Mouse (Mus musculus) hematopoietic stem cell, adult 5-6 weeks (primary cell): Measurements from ENCODE around the gene Taf12. TPM values are rescaled to one million over a fixed set of nuclear protein-coding genes. Genes with fewer than 3 reads are reported as not detected.

Experiments
- ATAC-seq, 2 experiments: fragments of 125-278 bp in 1 of 2; replicated peaks in 1 of 2; 2 replicates each; pipeline ENCODE4 v1.8.0; 2016 to 2017; ENCODE audit warnings: inconsistent platforms in 2 of 2, mild to moderate bottlenecking in 2 of 2, moderate number of reproducible peaks in 2 of 2, low read depth in 1 of 2, moderate TSS enrichment in 1 of 2; ENCODE audit not compliant: low FRiP score in 2 of 2, poor library complexity in 2 of 2, severe bottlenecking in 2 of 2, insufficient read depth in 1 of 2, low TSS enrichment in 1 of 2
- total RNA-seq: library from RNA; stranded (forward); fragments of 172-1452, 232-1000 nt; gene quantifications from 2 replicates; pipeline ENCODE4 v1.2.3, GENCODE M21; 2017

Taf12 gene
- total RNA-seq, result 21.3 and 44.1 TPM in 2 replicates

DNA sequence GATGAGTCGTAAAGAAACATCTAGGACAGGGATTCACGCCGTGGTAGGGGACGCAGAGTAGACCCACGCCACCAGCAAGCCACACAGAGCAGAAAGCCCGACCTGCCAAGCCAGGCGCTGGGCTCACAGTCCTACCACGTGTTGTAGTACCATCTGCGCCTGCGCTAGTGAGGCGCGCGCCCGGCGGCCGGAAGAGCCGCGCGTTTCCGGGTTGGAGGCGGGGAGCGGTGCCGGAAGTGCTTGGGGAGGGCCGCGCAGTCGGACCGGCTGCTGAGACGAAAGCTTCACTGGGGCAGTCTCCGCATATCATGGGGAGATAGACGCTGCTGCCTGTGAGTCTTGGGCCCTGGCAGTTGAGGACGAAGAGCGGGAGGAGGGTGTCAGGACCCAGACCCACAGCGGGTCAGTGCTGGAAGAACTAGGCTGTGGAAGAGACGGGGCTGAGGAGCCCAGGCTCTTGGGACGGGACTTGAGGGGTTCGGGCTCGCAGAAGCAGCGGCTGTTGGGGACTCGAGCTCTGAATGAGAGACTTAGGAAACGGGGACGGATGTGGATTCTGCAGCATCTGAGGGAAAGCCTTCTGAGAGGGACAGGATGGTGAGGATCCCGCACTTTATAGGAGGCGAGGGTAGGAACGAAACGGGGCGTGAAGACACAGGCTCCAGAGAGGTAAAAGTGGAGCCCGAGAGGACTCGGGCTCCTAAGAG is at the start of gene Taf12:
TSS of gene Taf12 (plus strand) at position 220 of the 707 bp plus-strand sequence.
- ATAC-seq, result peak; percentile 44 to 76

DNA sequence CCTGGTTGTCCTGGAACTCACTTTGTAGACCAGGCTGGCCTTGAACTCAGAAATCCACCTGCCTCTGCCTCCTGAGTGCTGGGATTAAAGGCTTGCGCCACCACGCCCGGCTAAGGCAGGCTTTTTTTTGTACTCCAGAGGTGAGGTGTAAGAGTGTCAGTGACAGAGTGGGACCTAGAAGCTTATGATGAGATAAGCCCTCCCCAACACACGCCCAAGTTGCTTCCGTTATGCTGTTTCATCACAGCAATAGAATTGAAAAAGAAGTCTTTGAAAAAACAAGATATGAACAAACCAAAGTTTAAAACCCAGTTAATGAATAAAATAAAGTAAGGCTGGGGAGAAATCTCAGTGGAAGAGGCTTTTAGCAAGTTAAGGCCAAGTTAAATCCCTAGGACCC is 43.8 kb upstream of the Taf12 start:
- ATAC-seq, result no peak

DNA sequence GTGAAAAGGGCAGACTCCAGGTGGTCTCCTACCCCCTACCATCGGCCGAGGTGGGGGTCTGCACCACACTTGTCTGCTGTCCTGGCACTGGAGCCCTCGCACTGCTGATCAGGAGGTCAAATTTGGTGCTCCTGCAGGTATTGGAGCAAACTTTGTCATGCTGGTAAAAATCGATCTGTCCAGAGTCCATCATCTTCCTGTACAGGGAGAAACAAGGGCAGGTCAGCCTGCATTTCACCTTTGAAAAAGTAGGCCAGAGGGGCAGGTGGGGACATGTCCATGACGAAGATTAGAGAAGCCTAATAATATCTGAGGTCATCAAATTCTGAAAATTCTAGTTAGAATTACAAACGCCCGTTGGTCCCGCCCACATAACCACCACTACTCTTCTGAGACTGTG is 39.5 kb upstream of the Taf12 start:
- no peak for ATAC-seq

DNA sequence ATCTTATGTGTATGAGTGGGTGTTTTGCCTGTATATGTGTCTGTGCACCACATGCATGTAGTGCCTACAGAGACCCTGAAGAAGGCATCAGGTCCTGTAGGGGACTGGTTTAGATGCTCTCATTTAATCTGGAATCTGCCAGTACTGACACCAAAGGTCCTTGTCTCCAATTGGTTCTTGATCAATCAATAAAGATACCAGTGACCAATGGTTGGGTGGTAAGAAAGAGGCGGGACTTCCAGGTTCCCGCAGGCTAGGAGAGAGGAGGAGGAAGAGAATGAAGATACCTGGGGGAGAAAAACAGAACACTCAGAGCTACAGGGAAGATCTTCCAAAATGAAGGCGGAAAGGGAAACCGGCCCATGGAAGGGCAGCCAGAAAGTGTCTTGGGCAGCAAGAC is 35.8 kb upstream of the Taf12 start:
- ATAC-seq, result no peak

DNA sequence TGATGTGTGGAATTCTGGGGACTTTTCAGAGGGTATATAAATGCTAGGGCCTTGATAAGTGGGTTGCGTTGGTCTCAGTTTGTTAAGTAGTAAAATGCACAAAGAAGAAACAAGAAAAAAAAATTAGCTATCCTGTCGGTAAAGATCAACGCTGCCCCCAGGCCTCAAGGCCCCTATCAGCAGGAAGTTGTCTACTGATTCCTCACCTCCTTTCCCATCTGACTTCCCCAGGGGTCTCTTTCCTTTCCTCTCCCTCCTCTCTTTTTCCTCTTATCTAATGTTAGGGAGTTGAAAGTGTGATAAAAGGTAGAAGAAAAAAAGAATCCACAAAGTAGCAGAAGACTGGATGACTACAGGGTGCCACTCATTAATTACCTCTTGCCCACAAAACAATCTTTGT is 33.8 kb upstream of the Taf12 start:
- ATAC-seq, result no peak

DNA sequence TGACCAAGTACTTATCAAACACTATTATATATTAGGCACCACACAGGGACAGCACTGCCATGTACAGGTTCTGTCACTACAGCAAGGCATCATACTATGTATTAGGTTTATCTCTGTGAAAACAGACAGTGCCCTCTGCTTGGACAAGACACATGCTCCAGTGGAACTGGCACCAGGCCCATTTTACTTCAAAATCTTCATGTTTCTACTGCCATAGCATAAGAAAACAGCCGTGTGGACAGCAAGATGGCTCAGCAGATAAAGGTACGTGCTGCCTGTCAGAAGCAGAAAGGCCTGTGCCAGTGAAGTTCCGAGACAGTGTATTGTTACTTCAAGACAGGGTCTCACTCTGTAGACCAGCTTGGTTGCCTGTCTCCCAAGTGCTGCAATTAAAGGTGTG is 33.0 kb upstream of the Taf12 start:
- peak in 1 of 2 experiments; percentile 32; a peak in 1 of 4 replicates for ATAC-seq

DNA sequence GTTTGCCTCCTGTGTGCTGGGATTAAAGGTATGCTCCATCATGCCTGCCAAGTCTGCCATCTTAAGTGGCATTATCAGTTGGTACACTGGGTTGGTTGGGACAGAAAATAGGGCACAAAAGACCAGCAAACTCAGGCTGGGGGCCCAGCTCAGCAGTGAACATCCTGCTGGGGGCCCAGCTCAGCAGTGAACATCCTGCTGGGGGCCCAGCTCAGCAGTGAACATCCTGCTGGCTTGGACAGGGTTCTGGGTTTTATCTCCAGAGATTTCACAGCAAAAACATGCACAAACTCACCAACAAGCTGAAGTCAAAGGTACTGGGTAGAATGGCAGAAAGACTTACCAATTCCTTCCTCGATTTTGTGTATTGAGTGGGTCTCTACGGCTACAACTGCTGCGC is 28.5 kb upstream of the Taf12 start:
- ATAC-seq, result no peak

DNA sequence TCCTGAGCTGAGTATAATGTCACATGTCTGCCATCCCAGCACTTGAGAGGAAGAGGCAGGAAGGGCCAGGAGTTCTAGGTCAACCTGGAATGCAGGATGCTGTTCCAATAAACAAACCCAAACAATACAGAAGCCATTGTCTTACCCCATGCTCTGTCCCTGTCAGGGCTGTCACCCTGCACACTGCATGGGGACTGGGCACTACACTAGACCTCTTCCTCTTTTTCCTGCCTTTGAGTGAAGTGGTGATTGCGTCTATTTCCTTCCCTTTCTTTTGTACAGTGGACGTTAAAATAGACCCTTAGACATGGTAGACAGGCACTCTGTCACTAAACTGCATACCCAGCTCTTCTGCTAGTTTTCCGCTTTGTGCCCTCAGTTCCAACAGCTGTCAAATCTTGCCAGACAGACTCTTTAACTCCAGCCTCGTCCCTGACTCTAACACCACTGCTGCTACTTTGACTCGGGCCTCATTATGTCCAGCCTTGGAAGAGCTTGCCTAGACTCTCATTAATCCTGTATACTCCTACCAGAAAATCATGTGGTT is 26.7 kb upstream of the Taf12 start:
- ATAC-seq, result peak; percentile 92 to 97

DNA sequence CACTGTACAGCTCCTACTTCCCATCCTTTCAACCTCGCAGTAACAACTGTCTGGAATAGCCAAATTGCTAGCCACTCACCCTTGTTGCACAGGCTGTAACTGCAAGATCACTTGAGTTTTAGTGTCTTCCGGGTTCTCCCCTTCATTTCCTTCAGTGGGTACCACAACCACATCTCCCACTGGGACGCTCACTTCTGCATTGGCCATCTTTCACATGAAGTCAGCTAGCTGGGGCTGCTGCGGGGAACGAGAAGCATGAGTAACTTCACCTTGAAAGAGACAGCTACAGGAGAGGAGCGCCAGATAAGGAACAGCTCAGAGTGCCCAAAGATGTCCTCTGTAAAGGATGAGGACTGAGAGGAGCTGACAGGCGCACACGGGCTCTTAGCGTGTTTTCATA is 22.6 kb upstream of the Taf12 start:
- no peak for ATAC-seq

DNA sequence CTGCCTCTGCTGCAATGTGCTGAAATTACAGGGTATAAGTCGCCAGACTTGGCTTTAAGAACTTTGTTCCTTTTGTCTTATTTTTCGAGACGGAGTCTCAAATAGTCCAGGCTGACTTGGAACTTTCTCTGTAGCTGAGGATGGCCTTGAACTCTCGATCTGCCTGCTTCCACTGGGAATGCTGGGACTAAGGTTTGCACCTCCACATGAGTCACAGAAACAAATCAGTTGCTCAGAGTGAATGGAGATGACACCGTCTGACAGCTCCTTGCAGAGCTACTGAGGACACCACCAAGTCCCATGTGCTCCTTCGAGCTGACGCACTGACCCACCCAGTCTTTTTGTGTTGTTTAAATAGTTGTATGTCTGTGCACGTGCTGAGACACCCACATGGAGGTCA is 21.0 kb upstream of the Taf12 start:
- no peak for ATAC-seq

DNA sequence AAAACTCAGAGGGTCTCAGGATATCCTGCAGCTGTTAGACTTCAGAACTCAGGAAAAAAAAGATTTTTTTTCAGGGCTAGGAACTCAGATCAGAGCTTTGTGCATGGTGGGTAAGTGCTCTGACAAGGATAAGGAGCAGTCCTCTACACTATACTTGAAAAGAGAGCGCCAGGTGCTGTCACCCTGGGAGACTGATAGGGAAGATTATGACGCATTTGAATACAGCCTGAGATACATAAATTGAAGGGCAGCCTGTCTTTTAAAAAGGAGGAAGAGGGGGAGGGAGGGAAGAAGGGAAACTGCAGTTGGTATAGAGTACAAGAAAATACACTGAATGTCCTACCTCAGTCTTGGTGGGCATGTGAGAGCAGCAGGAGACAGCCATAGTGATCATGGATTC is 20.6 kb upstream of the Taf12 start:
- no peak for ATAC-seq

DNA sequence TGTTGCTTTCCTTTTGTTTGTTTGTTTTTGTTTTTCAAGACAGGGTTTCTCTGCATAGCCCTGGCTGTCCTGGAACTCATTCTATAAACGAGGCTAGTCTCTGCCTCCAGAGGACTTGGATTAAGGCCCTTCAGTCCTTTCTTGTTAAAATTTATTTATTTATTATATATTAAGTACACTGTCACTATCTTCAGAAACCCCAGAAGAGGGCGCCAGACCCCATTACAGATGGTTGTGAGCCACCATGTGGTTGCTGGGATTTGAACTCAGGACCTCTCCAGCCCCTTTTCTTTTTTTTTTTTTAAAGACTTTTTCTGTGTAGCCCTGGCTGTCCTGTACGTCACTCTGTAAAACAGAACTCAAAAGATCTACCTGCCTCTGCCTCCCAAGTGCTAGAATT is 19.2 kb upstream of the Taf12 start:
- no peak for ATAC-seq

DNA sequence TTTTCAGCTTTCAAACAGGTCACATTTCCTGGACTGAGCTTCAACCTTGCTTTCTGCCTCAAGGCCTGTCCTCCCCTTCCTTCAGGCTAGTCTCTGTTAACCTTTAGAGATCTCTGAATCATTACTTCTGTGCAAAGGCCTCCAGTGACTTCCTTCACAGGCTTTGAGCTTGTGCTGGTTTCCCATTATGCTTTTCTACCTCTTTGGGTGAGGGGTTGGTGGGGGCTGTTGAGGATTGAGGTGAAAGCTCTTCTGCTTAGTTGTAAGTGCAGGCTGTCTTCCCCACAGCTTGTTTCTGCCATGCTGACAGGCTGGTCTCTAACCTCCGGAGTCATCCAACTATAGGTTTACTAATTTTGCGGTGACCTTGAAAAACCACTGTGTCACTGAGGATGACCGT is 17.8 kb upstream of the Taf12 start:
- no peak for ATAC-seq

DNA sequence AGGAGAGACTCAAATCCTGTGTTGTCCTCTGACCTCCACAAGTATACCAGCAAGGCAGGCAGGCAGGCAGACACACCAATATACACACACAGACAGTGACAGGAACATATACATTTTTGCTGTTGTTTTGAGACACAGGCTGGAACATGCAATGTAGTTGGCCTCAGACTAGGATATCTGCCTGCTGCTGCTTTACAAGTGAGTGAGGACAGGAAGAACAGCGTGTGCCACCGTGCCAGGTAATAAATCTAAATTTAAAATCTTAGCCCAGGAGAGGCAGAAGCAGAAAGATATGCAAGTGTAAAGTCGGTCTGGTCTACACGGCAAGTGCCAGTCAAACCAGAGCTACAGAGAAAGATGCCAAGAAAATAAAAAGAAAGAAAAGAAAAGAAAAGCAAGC is 14.9 kb upstream of the Taf12 start:
- ATAC-seq, result no peak

DNA sequence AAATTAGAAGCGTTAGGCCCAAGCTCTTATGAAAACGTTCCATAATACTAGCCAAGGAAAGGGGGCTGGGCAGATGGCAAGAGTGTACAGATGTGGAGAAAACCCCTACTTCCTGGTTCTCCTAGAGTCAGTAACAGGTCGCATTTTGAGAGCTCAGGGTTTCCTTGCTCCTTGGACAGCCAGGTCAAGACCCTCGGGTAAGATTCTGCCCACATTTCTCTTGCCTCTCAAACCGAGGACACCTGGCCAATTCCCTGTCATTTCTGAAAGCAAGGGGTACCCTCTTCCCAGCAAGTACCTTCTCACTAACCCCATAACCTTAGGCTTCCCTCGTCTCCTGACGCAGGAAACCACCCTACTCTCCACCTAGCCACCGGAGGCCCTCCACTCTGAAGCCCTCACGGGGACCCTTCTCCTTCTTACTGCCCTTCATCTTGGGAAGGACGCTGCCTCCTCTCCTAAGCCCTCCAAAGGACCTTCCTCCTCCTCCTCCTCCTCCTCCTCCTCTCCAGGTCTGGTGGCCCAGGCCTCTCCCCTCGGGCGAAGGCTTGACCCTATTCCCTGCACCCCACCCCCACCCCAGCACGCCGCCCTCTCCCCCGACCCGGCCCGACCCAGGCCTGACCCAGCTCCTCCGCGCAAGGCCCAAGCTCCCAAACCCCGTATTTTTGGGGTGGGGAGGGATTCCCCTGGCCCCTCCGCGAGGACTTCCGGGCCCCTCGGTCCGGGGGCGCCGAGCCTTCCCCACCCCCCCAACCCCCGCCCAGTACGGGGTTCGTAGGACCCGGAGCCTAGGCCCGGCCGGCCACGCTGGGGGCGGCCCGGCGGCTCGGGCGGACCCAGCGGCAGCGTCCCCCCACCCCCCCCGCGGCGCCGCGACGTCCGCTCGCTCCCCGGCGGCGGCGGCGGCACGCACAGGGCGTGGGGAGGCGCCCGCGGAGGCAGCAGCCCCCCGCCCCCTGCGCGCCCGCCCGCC is 13.5 kb upstream of the Taf12 start:
- ATAC-seq, result peak in 1 of 2 experiments; percentile 50; a peak in 2 of 4 replicates

DNA sequence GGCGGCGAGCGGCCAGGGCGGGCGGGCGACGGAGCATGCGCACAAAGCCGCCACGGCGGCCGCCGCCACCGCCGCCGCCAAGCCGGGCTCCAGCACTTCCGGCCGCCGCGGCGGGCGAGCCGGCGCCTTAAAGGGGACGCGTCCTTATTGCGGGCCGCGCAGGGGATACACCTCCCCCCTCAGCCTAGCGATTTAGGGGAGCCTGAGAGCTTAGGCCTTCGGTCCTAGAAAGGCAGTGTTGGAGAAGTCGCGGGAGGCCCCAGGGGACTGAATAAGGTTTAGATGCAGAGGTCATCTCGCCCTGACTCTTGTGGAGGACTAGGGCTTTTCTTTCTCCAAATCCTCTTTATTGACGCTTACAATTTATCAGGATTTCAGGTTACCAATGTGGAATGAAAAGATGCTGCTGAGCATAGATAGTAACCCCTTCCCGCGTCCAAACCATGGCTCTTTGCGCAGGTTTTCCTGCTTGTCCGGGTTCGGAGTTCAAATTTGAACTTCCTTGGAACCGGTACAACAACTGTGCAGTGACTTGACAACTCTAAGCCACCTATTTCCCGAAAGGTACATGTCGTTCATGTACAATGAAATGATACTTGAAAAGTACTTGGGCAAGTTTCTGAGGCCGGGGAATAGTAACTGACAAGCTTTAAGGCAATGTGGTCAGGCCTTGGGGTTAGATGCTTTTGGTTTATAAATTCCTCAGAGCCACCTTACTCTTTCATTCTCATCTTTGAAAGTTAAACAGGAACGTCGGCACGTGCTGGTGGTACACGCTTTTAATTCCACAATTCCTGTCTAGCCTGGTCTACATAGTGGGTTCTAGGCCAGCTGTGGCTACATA is 12.4 kb upstream of the Taf12 start, which contains the start of gene Gmeb1:
TSS of gene Gmeb1 (minus strand) at position 89 of the 844 bp plus-strand sequence.
- peak; percentile 37 to 44; a peak in 1 of 4 replicates for ATAC-seq

DNA sequence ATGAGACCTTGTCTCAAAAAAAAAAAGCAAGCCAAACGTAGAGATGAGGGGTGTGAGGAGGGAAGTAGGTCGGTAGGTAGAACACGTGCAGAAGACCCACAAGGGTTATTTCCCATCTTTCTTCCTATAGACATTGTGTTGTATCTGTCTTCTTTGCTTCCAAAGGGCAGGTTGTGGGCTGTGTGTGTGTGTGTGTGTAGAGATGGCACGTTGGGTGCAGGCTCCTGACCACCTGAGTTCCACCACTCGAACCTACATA is 11.9 kb upstream of the Taf12 start:
- ATAC-seq, result no peak
